Mouse (Mus musculus): ENCODE results near the gene Snrk. TPM values are rescaled to one million over a fixed set of nuclear protein-coding genes. Genes with fewer than 3 reads are reported as not detected.

Snrk gene
- 53.0 and 57.6 TPM in 2 replicates for polyA plus RNA-seq (2016; fragmentation: Nextera tagmentation; extraction: Ambion mirVana)

DNA sequence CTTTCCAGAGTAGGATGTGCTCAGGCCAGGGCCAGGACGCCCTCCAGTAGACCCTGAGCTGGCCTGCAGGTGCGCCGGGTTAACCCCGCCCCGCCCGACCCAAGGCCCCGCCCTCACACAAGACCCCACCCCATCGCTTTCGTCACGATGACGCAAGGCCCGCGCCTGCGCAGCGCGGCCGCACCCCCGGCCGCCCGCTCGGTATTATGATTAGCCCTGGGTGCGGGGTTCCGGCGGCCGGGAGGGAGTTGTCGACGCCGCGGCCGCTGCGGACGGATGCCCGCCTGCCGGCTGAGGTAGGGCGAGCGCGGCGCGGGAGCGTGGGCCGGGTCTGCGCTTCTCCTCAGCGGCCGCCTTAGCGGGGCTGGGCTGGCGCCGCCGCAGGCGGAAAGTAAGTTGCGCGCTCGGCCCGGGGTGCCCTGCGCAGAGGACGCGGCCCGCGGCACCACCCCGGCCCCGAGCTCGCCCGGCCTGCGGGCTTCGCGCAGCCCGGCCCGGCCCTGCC lies at the start of gene Snrk:
Snrk (plus strand) TSS at position 155 of the 505 bp plus-strand sequence.
- H3K27ac ChIP-seq: peak within 1 kb of the TSS; percentile 92
- peak; percentile 94 for ATAC-seq (ENCODE audit: insufficient number of reproducible peaks, insufficient read depth, low FRiP score, low TSS enrichment)
- H3K4me2 ChIP-seq (replicated peaks): peak within 1 kb of the TSS; percentile 52
- whole genome bisulfite sequencing: under 1% methylated on average over 43 of the region's 67 CpGs
- H3K36me3 ChIP-seq: no peaks in the 10 kb centered on the region
- H3K27me3 ChIP-seq: no peaks in the 10 kb centered on the region
- H3K4me3 ChIP-seq: peak within 1 kb of the TSS; percentile 81
- H3K9ac ChIP-seq: peak within 1 kb of the TSS; percentile 95
- no peaks in the 10 kb centered on the region for H3K4me1 ChIP-seq
- no peaks in the 10 kb centered on the region for H3K9me3 ChIP-seq

DNA sequence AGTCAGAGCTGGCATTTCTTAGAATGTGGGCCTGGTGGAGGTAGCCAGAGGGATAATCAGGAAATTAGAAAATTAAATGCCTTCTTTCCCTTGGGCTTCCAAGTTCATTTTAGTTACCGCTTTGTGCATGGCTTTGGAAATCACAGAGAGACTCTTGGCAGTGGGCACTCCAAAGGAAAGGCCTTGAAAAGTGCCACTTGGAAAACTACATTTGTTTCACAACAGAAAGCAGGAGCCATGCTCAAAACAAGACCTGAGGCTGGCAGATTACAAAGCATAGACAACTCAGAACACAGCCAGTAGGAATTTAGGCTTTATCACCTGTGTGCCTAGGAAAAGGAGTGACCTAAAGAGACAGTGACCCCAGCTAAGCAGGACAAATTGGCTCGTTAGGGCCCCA lies 49.4 kb upstream of the Snrk start:
- ATAC-seq (ENCODE audit: insufficient number of reproducible peaks, insufficient read depth, low FRiP score, low TSS enrichment): no peak
- WGBS: 63% methylated on average over 2 of the region's 2 CpGs
- H3K9me3 ChIP-seq: no peaks in the 10 kb centered on the region
- H3K36me3 ChIP-seq: no peaks in the 10 kb centered on the region
- no peaks in the 10 kb centered on the region for H3K4me1 ChIP-seq
- H3K27me3 ChIP-seq: no peaks in the 10 kb centered on the region
- no peak overlapping the region for H3K9ac ChIP-seq
- no peak overlapping the region for H3K4me2 ChIP-seq (replicated peaks)
- no peak overlapping the region for H3K27ac ChIP-seq
- H3K4me3 ChIP-seq: no peak overlapping the region

DNA sequence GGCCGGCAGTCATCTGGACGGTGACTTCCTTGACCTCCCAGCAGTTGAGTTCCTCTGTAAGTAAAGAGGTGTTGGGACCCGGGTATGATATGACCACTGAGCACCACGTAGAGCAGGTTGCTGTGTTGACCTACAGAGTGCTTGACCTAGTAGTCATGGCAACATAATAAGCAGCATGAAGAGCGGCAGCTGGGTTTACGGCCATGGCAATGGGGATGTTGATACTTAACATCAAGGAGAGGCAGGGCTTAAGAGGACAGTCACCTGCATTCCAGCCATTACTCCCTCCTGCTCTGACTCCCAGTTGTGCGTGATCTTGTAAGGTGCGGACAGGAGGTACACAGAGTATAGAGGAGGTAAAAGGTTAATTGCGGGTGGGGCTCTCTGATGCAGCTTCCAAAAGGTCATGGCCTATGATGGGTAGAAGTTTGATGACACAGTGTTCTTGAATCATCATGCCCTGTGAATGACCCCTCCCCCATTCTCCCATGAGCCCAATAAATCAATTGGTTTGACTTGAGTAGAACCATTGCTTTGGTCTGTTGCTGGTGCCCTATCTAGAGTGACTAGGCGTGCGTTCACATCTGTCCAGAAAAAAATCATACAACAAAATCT lies 47.4 kb upstream of the Snrk start:
- no peak overlapping the region for H3K9ac ChIP-seq
- ATAC-seq (ENCODE audit: insufficient number of reproducible peaks, insufficient read depth, low FRiP score, low TSS enrichment): no peak
- H3K27me3 ChIP-seq: no peaks in the 10 kb centered on the region
- H3K9me3 ChIP-seq: no peaks in the 10 kb centered on the region
- 82% methylated on average over 11 of the region's 11 CpGs for WGBS
- no peaks in the 10 kb centered on the region for H3K36me3 ChIP-seq
- no peak overlapping the region for H3K4me3 ChIP-seq
- no peak overlapping the region for H3K27ac ChIP-seq
- no peaks in the 10 kb centered on the region for H3K4me1 ChIP-seq
- no peak overlapping the region for H3K4me2 ChIP-seq (replicated peaks)

DNA sequence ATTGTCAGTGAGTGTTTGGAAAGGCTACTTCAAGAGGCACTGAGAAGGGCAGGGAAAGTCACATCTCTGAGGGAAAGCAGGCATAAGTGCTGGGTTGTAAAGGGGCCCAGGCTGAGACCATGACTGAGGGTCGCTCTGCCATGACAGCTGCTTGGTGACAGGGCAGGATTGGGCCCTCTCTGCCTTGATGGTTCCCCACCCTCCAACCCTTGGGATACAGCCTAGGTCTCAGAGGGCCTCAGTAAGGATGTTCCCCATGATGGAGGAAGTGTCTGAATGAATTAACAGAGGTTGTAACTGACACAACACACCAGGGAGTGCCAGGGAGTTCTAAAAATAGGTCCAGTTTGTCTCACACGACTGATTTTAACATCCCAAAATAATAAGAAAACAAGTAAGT lies 43.1 kb upstream of the Snrk start:
- ATAC-seq (ENCODE audit: insufficient number of reproducible peaks, insufficient read depth, low FRiP score, low TSS enrichment): no peak
- WGBS: 55% methylated on average over 2 of the region's 2 CpGs
- H3K9ac ChIP-seq: no peak overlapping the region
- no peaks in the 10 kb centered on the region for H3K4me1 ChIP-seq
- no peaks in the 10 kb centered on the region for H3K36me3 ChIP-seq
- H3K4me3 ChIP-seq: no peak overlapping the region
- no peaks in the 10 kb centered on the region for H3K9me3 ChIP-seq
- H3K4me2 ChIP-seq (replicated peaks): no peak overlapping the region
- H3K27ac ChIP-seq: no peak overlapping the region
- no peaks in the 10 kb centered on the region for H3K27me3 ChIP-seq

DNA sequence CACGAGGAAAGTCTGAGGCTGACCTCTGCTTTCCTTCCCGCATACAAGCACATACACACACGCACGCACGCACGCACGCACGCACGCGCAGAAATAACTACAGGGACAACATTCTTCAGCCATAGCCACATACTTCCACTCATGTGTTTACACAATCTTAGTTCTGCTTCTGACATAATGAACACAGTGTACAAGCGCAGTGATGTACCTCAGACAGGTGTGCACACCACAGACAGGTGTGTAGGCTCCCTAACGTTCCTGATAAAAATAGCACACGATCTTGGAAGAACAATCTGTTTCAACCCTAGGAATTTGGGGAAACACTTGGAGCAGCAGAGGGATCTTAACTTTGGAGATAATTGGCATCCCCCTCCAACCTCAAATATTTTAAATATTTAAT lies 42.5 kb upstream of the Snrk start:
- H3K27ac ChIP-seq: no peak overlapping the region
- H3K4me2 ChIP-seq (replicated peaks): no peak overlapping the region
- H3K9ac ChIP-seq: no peak overlapping the region
- ATAC-seq (ENCODE audit: insufficient number of reproducible peaks, insufficient read depth, low FRiP score, low TSS enrichment): no peak
- H3K27me3 ChIP-seq: no peaks in the 10 kb centered on the region
- H3K4me1 ChIP-seq: no peaks in the 10 kb centered on the region
- H3K36me3 ChIP-seq: no peaks in the 10 kb centered on the region
- H3K4me3 ChIP-seq: no peak overlapping the region
- 88% methylated on average over 13 of the region's 13 CpGs for WGBS
- H3K9me3 ChIP-seq: no peaks in the 10 kb centered on the region

DNA sequence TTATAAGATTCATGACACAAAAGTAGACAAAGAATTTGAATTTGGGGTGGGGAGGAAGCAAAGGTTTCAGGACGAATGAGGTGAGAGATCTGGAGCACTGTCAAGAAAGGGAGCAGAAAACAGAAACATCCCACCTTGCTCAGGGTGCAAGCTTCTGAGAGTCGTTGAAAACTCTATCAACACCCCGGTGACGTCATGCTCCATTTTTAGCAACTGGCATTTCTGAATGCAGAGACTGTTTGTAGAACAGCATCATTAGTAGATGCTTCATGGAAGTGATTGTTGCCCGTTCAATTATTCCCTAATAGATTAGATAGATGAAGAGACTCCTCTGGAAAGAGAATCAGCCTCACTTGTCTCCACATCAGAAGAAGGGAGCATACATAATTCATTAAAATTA lies 38.6 kb upstream of the Snrk start:
- no peak overlapping the region for H3K9ac ChIP-seq
- H3K27ac ChIP-seq: no peak overlapping the region

DNA sequence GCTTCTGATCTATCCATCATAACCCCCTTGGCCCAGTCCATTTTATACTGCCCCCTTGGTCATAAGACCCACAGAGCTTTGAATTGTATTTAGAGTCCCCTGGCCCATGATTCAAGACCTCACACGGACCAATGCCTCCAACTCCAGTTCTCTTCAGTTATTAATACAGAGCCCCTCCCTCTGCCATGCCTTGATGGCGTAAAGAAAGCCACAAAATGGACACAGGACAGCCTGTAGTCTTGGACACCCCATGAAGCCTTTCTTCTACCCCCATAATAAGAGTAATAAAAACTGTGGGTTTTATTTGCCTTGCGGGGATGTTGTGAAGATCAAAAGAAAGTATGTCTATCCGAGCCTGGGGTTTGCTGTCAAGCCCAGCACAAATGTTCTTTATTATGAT lies 33.4 kb upstream of the Snrk start:
- ATAC-seq (ENCODE audit: insufficient number of reproducible peaks, insufficient read depth, low FRiP score, low TSS enrichment): no peak
- Histone ChIP-seq H3K4me3 (no peak overlapping the region), H3K9me3 (no peaks in the 10 kb centered on the region), H3K4me2 (replicated peaks) (no peak overlapping the region), H3K27me3 (no peaks in the 10 kb centered on the region), H3K36me3 (no peaks in the 10 kb centered on the region), H3K27ac (no peak overlapping the region), H3K9ac (no peak overlapping the region), H3K4me1 (no peaks in the 10 kb centered on the region)
- 77% methylated on average over 4 of the region's 4 CpGs for WGBS

More for the DNA sequence above, 38.6 kb upstream of the Snrk start:
- Histone ChIP-seq H3K36me3 (no peaks in the 10 kb centered on the region), H3K4me2 (replicated peaks) (no peak overlapping the region), H3K9me3 (no peaks in the 10 kb centered on the region), H3K27me3 (no peaks in the 10 kb centered on the region), H3K4me3 (no peak overlapping the region), H3K4me1 (no peaks in the 10 kb centered on the region)
- 87% methylated on average over 5 of the region's 5 CpGs for WGBS
- no peak for ATAC-seq (ENCODE audit: insufficient number of reproducible peaks, insufficient read depth, low FRiP score, low TSS enrichment)

DNA sequence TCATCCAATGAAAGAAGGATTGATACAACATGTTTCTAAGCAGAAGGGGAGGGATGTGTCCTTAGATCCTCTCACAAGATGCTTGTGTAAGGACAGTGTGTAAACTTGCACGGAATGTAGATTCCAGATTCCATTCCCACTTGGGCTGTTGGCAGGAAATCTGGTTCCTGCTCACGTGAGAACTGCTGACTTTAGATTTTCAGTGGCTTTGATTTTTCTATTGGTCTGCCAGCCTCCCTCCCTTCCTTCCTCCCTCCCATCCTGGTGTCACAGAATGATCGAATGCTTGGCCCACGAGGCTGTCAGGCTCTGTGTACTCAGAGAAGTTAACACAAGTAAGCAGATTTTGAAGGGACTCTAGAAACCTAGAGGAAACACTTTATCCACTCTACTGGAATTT lies 32.9 kb upstream of the Snrk start:
- H3K27me3 ChIP-seq: no peaks in the 10 kb centered on the region
- H3K4me2 ChIP-seq (replicated peaks): no peak overlapping the region
- H3K9ac ChIP-seq: no peak overlapping the region
- no peaks in the 10 kb centered on the region for H3K9me3 ChIP-seq
- ATAC-seq (ENCODE audit: insufficient number of reproducible peaks, insufficient read depth, low FRiP score, low TSS enrichment): no peak
- no peak overlapping the region for H3K4me3 ChIP-seq
- no peak overlapping the region for H3K27ac ChIP-seq
- 37% methylated on average over 4 of the region's 4 CpGs for WGBS
- no peaks in the 10 kb centered on the region for H3K4me1 ChIP-seq
- no peaks in the 10 kb centered on the region for H3K36me3 ChIP-seq

DNA sequence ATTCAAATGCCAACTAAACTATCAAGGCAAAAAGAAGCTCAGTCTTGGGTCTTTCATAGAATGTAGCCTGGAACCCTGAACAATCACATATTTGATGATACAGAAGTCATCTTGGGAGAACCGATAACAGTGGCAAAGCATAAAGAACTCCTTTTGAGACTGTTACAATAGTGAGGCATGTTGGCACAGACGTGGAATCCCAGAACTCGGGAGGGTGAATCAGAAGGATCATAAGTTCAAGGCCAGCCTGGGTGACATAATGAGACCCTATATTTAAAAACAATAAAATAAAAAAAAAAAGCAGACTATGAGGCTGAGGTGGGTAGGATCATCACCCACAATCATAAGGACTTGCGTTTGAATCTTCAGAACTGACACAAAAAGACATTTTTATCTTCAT lies 32.4 kb upstream of the Snrk start:
- Histone ChIP-seq H3K27me3 (no peaks in the 10 kb centered on the region), H3K9me3 (no peaks in the 10 kb centered on the region), H3K36me3 (no peaks in the 10 kb centered on the region), H3K4me1 (no peaks in the 10 kb centered on the region), H3K9ac (no peak overlapping the region), H3K4me3 (no peak overlapping the region), H3K4me2 (replicated peaks) (no peak overlapping the region), H3K27ac (0 out of 2 replicates have a peak overlapping the region, but pooled peaks have one; percentile 52)
- no peak for ATAC-seq (ENCODE audit: insufficient number of reproducible peaks, insufficient read depth, low FRiP score, low TSS enrichment)
- 78% methylated on average over 4 of the region's 4 CpGs for WGBS

DNA sequence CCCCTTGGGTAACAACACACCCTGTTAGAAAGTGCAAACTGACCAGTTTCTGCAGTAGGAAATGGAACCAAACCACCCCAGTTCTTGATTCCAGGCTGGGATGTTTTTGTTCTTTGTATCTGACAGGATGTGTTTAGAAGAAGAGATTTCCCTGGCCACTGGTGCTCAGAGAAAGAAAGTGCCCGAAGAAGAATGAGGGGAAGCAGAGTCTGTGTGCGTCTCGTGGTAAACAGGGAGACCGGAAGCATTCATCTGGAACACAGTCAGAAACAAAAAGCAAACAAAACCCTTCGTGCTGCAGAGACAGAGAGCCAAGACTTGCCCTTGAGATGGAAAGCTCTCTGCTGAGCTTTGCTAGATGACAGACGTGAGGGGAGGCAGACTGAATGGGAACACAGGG lies 32.0 kb upstream of the Snrk start:
- Histone ChIP-seq H3K36me3 (no peaks in the 10 kb centered on the region), H3K4me1 (no peaks in the 10 kb centered on the region), H3K4me2 (replicated peaks) (no peak overlapping the region), H3K9me3 (no peaks in the 10 kb centered on the region), H3K27me3 (no peaks in the 10 kb centered on the region), H3K9ac (no peak overlapping the region), H3K4me3 (no peak overlapping the region), H3K27ac (0 out of 2 replicates have a peak overlapping the region, but pooled peaks have one; percentile 12)
- no peak for ATAC-seq (ENCODE audit: insufficient number of reproducible peaks, insufficient read depth, low FRiP score, low TSS enrichment)
- 42% methylated on average over 6 of the region's 6 CpGs for WGBS

DNA sequence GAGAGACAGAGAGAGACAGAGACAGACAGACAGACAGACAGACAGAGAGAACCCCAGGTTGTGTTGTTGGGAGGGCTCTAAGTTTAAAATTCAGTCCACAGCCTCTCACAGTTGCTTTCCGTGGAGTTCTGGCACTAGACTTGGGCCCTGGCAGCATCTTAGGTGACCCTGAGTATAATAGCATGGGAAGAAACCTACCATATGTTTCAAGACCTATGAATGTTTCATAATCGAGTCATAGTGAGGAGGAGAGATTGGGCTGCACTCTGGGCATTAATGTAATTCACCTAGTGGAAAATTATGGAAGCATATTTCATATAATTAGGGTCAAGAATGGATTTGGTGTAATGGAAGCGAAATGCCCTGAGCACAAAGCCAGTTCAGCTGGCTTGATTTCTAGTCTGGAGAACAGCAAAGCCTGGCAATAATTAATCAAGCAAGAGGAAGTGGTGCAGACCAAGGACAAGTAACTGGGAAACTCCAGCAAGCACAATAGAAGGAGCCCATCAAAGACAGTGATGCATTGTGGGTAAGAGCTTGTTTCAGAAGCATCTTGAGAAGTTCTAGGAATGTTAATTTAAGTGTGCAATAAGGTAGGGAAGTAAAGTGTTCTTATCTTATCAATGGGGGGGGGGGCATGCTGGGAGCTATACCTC lies 31.4 kb upstream of the Snrk start:
- Histone ChIP-seq H3K9ac (no peak overlapping the region), H3K4me2 (replicated peaks) (no peak overlapping the region), H3K4me1 (no peaks in the 10 kb centered on the region), H3K27me3 (no peaks in the 10 kb centered on the region), H3K9me3 (no peaks in the 10 kb centered on the region), H3K36me3 (no peaks in the 10 kb centered on the region), H3K4me3 (no peak overlapping the region), H3K27ac (0 out of 2 replicates have a peak overlapping the region, but pooled peaks have one; percentile 12)
- WGBS: 71% methylated on average over 3 of the region's 3 CpGs
- ATAC-seq (ENCODE audit: insufficient number of reproducible peaks, insufficient read depth, low FRiP score, low TSS enrichment): no peak

DNA sequence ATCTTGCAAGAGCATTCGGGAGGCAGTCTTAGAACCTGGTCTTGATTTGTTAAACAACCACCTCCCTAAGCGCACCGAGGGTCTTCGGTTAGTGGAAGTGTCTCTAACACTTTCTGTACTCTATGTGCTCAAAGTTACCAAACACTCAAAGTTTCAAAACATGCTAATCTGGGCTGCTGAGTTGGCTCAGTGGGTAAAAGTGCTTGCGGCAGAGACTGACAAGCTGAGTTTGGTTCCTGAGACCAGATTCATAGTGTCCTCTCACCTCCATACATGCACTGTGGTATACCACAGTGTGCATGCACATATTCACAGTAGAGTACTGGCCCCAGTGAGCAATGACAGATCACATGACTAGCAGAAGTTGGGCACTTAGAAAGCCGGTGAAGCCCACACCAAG lies 30.0 kb upstream of the Snrk start:
- H3K9ac ChIP-seq: no peak overlapping the region
- no peak for ATAC-seq (ENCODE audit: insufficient number of reproducible peaks, insufficient read depth, low FRiP score, low TSS enrichment)
- H3K27ac ChIP-seq: no peak overlapping the region
- no peaks in the 10 kb centered on the region for H3K36me3 ChIP-seq
- 83% methylated on average over 6 of the region's 6 CpGs for WGBS
- H3K4me1 ChIP-seq: no peaks in the 10 kb centered on the region
- H3K4me2 ChIP-seq (replicated peaks): no peak overlapping the region
- no peak overlapping the region for H3K4me3 ChIP-seq
- no peaks in the 10 kb centered on the region for H3K27me3 ChIP-seq
- H3K9me3 ChIP-seq: no peaks in the 10 kb centered on the region
